Mouse (Mus musculus) intestine, embryonic 14.5 days (tissue): Measurements from ENCODE around the gene Ptger2. TPM values are rescaled to one million over a fixed set of nuclear protein-coding genes. Genes with fewer than 3 reads are reported as not detected.

Experiments
- ATAC-seq: fragments of 200-750 bp; cut with Nextera tagmentation; replicated peaks from 2 replicates; pipeline ENCODE4 v1.8.0; 2017; ENCODE audit warnings: low read depth, moderate number of reproducible peaks, moderate TSS enrichment, moderate library complexity; ENCODE audit not compliant: low FRiP score, low TSS enrichment
- DNase-seq: peaks from one replicate; pipeline ENCODE4 v3.0.0-alpha.2; 2018; ENCODE audit warnings: low spot score
- H3K27ac ChIP-seq: fragments of 300-500 bp; sonication (generic); 2 replicates; pipeline ENCODE4 v1.5.1; 2014; ENCODE audit warnings: low read depth, mild to moderate bottlenecking, control low read depth
- H3K27me3 ChIP-seq: fragments of 300-500 bp; sonication (generic); replicated peaks from 2 replicates; pipeline ENCODE4 v1.6.1; 2014; ENCODE audit warnings: low read length, control low read depth; ENCODE audit not compliant: control insufficient read depth, insufficient read depth
- H3K36me3 ChIP-seq: fragments of 300-500 bp; sonication (generic); 2 replicates; pipeline ENCODE4 v1.6.1; 2014; ENCODE audit warnings: low read length, control low read depth; ENCODE audit not compliant: control insufficient read depth, insufficient read depth
- H3K4me1 ChIP-seq: fragments of 300-500 bp; sonication (generic); replicated peaks from 2 replicates; pipeline ENCODE4 v1.6.1; 2014; ENCODE audit warnings: low read length, control low read depth, mixed read lengths; ENCODE audit not compliant: control insufficient read depth, insufficient read depth
- H3K4me2 ChIP-seq: fragments of 300-500 bp; sonication (generic); 2 replicates; pipeline ENCODE4 v1.6.1; 2014; ENCODE audit warnings: low read length
- H3K4me3 ChIP-seq: fragments of 300-500 bp; sonication (generic); 2 replicates; pipeline ENCODE4 v1.5.1; 2014; ENCODE audit warnings: low read depth, low read length, control low read depth, mixed read lengths
- H3K9ac ChIP-seq: fragments of 300-500 bp; sonication (generic); 2 replicates; pipeline ENCODE4 v1.6.1; 2014; ENCODE audit warnings: mild to moderate bottlenecking, low read length
- H3K9me3 ChIP-seq: fragments of 300-500 bp; sonication (generic); 2 replicates; pipeline ENCODE4 v1.6.1; 2016; ENCODE audit warnings: low read length, control low read depth; ENCODE audit not compliant: control insufficient read depth
- WGBS: fragments of 180-500 bp; shearing (Covaris S2); extraction: QIAGEN DNeasy Blood & Tissue Kit; methylation state at CpG from one replicate; pipeline ENCODE4 v1.1.7; 2014; 5-methylcytosine and 5-hydroxymethylcytosine counted together
- polyA plus RNA-seq: library from polyadenylated mRNA; unstranded; fragments of >200 nt; fragmentation: Nextera tagmentation; extraction: Ambion mirVana; gene quantifications from 2 replicates; pipeline ENCODE4 v1.2.1, GENCODE M21; 2014

Gene Ptger2
- polyA plus RNA-seq, 1 experiment from 2014 or later, result 1.1 TPM

DNA sequence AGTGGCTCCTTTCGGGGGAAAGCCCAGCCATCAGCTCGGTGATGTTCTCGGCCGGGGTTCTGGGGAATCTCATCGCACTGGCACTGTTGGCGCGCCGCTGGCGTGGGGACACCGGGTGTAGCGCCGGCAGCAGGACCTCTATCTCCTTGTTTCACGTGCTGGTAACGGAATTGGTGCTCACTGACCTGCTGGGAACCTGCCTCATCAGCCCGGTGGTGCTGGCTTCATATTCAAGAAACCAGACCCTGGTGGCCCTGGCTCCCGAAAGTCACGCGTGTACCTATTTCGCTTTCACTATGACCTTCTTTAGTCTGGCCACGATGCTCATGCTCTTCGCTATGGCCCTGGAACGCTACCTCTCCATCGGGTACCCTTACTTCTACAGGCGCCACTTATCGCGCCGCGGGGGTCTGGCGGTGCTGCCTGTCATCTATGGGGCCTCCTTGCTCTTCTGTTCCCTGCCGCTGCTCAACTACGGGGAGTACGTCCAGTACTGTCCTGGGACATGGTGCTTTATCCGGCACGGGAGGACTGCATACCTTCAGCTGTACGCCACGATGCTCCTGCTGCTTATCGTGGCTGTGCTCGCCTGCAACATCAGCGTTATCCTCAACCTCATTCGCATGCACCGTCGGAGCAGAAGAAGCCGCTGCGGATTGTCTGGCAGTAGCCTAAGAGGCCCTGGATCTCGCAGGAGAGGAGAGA, 1.2 kb downstream of the Ptger2 start:
- Histone ChIP-seq H3K27ac (no peak overlapping the region), H3K36me3 (no peaks in the 10 kb centered on the region), H3K4me2 (peak overlapping the region; percentile 96), H3K9ac (peak overlapping the region; percentile 33), H3K27me3 (peaks cover 12% of the 10 kb centered on the region), H3K4me1 (no peaks in the 10 kb centered on the region; the same call in 1 of the 2 replicates), H3K9me3 (no peaks in the 10 kb centered on the region), H3K4me3 (peak overlapping the region; percentile 46)
- WGBS, result 1% methylated on average over 45 of the region's 45 CpGs
- DNase-seq (peak; percentile 68), ATAC-seq (0 out of 2 replicates have a peak, but pooled peaks have one; percentile 23)

DNA sequence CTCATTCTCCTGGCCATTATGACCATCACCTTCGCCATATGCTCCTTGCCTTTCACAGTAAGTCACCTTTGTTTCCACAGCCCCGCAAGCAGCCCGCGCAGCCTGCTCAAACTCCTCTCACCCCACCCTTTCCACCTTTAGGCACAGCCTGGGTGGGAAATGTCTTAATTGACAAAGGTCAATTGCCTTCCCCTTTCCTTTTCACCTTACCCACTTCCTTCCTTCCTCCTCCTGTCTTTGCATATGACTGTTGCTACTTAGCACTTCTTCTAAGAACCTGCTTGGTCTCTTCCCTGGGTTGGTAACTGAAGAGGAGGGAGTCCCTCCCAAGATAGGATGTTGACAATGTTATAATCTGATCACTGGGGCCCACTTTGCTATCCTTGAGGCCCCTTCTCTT, 1.8 kb downstream of the Ptger2 start:
- peak overlapping the region; percentile 33 for H3K9ac ChIP-seq
- H3K9me3 ChIP-seq, result no peaks in the 10 kb centered on the region
- H3K4me1 ChIP-seq, result no peaks in the 10 kb centered on the region; the same call in 1 of the 2 replicates
- no peak for ATAC-seq
- DNase-seq, result no peak
- 39% methylated on average over 4 of the region's 4 CpGs for WGBS
- H3K36me3 ChIP-seq, result no peaks in the 10 kb centered on the region
- H3K27me3 ChIP-seq, result peaks cover 12% of the 10 kb centered on the region
- H3K4me3 ChIP-seq, result peak overlapping the region; percentile 46
- no peak overlapping the region for H3K27ac ChIP-seq
- peak overlapping the region; percentile 96 for H3K4me2 ChIP-seq

DNA sequence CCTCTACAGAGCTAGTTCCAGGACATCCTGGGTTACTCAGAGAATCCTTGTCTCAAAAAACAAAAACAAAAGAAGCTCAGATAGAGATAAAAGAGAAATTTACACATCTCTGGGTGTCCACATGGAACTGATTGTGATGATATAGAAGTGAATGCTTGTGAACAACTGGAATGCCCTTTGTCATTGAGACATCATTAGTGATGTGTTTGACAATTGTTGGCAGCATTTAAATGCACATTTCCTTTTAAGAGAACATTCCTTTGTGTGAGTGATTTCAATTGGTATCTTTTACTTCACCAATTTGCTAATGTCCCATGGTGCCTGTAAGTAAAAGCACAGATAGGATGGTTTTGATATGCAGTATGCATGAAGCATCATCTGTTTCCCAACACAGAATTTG, 6.3 kb downstream of the Ptger2 start:
- Histone ChIP-seq H3K9ac (no peak overlapping the region), H3K4me2 (no peak overlapping the region), H3K36me3 (no peaks in the 10 kb centered on the region), H3K9me3 (no peaks in the 10 kb centered on the region), H3K4me3 (no peak overlapping the region), H3K27me3 (peaks cover 8% of the 10 kb centered on the region), H3K4me1 (no peaks in the 10 kb centered on the region), H3K27ac (no peak overlapping the region)
- DNase-seq (no peak), ATAC-seq (no peak)

DNA sequence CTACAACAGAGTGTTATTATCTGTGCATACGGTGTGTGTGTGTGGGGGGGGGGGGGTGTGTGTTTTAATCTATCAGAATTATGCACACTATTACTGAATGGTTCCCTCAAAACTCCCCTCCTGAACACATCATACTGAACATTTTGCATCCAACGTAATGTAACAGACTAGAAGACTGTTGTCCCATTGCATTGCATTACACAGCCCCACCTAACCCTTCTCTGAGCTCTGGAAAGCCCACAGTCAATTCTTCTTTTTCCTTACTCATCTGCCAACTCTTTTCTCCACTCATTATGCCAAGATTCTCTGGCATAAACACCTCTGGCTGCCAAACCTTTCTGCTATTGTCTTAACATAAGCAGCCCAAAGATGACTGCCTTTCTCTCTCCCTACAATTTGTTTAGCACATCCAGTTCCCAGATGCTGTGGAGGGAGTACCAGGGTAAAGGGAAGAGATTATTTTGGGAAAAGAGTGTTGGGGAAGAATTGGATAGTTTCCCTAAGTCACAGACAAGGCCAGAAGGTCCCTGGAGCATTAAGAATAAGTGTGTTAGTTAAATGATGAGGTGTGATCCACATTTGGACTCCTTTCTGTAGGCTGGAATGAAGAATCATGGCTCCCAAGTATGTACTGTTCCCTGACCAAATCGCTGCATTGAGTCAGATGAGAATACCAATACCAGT, 12.2 kb downstream of the Ptger2 start:
- Histone ChIP-seq H3K4me3 (no peak overlapping the region), H3K4me2 (no peak overlapping the region), H3K27me3 (no peaks in the 10 kb centered on the region), H3K36me3 (no peaks in the 10 kb centered on the region), H3K9me3 (no peaks in the 10 kb centered on the region), H3K4me1 (0 out of 2 replicates have a peak, but pooled peaks cover 3% of the 10 kb centered on the region), H3K27ac (no peak overlapping the region), H3K9ac (no peak overlapping the region)
- WGBS, result 85% methylated on average over 3 of the region's 3 CpGs
- DNase-seq (no peak), ATAC-seq (no peak)

DNA sequence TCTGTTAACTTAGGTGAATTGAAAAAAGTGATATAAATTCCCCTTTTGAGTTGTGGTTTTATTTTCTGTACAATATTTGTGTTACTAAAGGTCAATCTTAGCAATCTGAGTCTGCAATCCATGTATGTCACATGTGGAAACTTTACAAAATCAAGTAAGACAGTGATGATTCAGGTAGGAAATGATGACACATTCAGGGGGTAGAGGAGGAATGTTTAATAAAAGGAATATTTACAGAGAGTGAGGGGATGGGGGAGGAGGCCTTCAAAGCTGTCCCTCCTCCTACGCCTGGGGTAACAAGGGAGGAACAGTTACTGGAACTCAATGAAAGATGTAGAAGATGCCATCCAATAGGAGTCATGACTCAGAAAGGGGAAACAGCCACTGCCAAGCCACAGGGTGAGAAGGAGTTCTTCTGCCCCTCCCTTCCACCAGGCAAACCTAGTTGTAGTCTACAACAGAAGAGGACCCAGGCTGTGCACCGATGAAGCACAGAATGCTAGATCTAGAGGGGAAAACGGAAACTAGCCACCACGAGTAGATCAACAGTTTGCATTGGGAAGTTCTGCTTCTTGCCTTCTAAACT, 17.8 kb downstream of the Ptger2 start:
- no peaks in the 10 kb centered on the region for H3K36me3 ChIP-seq
- WGBS, result 92% methylated on average over 4 of the region's 4 CpGs
- ATAC-seq, result no peak

DNA sequence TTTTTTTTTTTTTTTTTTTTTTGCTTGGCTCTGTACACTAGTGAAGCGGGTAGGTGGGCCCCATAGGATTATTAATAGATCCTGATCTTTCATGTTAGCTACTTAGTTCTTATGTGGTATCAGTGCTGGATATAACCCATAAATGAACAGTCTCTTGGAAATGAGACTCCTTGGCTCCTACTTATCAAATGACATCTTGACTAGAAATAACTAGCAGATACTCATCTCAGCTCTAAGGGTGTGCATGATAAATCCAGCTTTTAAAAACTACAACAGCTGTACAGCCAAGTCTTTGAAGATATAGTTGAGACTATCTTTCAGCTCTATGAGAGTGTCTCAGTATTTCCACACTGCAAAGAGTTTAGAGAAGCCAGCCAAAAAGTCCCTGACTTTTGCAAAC, 21.2 kb downstream of the Ptger2 start:
- no peaks in the 10 kb centered on the region for H3K4me1 ChIP-seq
- H3K36me3 ChIP-seq, result no peaks in the 10 kb centered on the region
- H3K9ac ChIP-seq, result no peak overlapping the region
- DNase-seq, result no peak
- no peaks in the 10 kb centered on the region for H3K9me3 ChIP-seq
- H3K4me2 ChIP-seq, result no peak overlapping the region
- no peak overlapping the region for H3K27ac ChIP-seq
- WGBS, result 96% methylated on average over 1 of the region's 1 CpGs
- ATAC-seq, result no peak
- H3K27me3 ChIP-seq, result no peaks in the 10 kb centered on the region
- H3K4me3 ChIP-seq, result no peak overlapping the region

More for the DNA sequence above, 17.8 kb downstream of the Ptger2 start:
- Histone ChIP-seq H3K4me3 (no peak overlapping the region), H3K4me1 (0 out of 2 replicates have a peak, but pooled peaks cover 3% of the 10 kb centered on the region), H3K27me3 (no peaks in the 10 kb centered on the region), H3K27ac (no peak overlapping the region), H3K9me3 (no peaks in the 10 kb centered on the region), H3K4me2 (no peak overlapping the region), H3K9ac (no peak overlapping the region)
- DNase-seq, result no peak

DNA sequence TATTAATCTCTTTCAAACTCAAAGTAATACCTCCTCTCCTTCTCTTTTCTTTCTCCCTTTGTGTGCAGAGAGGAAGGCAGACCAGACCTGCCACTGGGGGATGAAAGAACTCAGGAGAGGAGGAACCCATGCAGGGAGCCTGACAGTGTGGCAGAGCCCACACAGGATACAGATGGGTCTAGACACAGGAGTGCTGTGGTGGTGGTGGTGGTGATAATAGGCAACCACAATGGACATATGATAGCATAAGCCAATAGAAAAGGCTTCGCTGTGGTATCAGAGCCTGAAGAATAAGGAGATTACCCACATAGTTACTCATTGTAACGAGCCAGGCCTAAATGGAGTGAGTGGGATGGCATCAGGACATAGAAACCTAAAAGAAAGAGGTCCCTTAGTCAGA, 23.3 kb downstream of the Ptger2 start:
- no peaks in the 10 kb centered on the region for H3K4me1 ChIP-seq
- 88% methylated on average over 2 of the region's 2 CpGs for WGBS
- no peak overlapping the region for H3K4me3 ChIP-seq
- DNase-seq (no peak), ATAC-seq (no peak)
- H3K4me2 ChIP-seq, result no peak overlapping the region
- H3K9me3 ChIP-seq, result no peaks in the 10 kb centered on the region
- no peaks in the 10 kb centered on the region for H3K36me3 ChIP-seq
- no peak overlapping the region for H3K27ac ChIP-seq
- H3K27me3 ChIP-seq, result no peaks in the 10 kb centered on the region
- no peak overlapping the region for H3K9ac ChIP-seq

DNA sequence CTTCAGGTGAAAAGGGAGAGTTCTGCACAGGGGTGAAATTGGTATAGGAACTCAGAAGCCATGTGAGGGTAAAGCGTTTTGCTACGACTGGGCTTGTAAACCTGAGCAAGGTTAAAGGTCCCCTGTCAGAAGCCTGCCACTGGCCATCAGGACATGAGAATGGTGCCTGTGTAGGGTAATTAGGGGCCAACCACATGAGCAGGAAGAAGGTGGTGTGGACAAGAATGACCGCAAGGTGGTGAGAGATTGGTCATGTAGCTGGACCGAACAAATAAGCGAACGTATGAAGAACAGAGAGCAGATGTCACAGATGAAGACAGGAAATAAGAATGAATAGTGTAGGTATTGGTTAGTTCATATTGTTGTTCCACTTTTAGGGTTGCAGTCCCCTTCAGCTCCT, 23.7 kb downstream of the Ptger2 start:
- WGBS, result 85% methylated on average over 6 of the region's 6 CpGs
- no peaks in the 10 kb centered on the region for H3K9me3 ChIP-seq

More for the DNA sequence above, 23.7 kb downstream of the Ptger2 start:
- no peak for DNase-seq
- no peak for ATAC-seq
- no peaks in the 10 kb centered on the region for H3K4me1 ChIP-seq
- H3K27ac ChIP-seq, result no peak overlapping the region
- no peak overlapping the region for H3K9ac ChIP-seq
- no peaks in the 10 kb centered on the region for H3K36me3 ChIP-seq
- no peak overlapping the region for H3K4me2 ChIP-seq
- no peak overlapping the region for H3K4me3 ChIP-seq
- no peaks in the 10 kb centered on the region for H3K27me3 ChIP-seq
